Mouse (Mus musculus): ENCODE measurements at regions not wholly inside any gene's neighbourhood (a gene's known extent, or its start where the extent isn't known, plus 50 kb on each side); places are given as distances from the start of the nearest gene placed in this dataset.

DNA sequence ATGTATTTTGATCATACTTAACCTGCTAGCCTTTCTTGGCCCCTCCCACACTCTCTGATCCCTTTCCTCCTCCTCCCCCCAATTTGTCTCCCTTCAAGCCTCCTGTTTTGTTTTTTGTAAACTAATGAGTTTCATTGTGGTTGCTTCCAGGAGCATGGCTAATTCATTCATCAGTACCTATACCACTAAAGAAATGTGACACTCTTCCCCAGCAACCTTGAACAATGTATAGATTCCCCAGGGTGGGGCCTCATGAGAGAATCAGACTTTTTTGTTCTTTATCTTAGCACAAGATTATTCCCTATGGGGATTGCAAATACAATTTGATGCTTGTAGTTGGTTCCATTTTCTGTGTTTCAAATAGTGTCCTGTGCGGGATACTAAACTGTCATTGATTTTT is 58.8 kb upstream of the Snx7 start:
- H3K27me3 ChIP-seq (ENCODE audit: control insufficient read depth, insufficient read depth, low read length): no peaks in the 10 kb centered on the region
- ATAC-seq (ENCODE audit: insufficient read depth, low read depth) (no peak), DNase-seq (ENCODE audit: low spot score) (no peak)
- H3K4me2 ChIP-seq (ENCODE audit: low read depth, low read length): no peak overlapping the region
- no peaks in the 10 kb centered on the region for H3K4me1 ChIP-seq (ENCODE audit: control insufficient read depth, insufficient read depth)
- TF ChIP-seq EP300 (IDR thresholded peaks at IDR 0.05; ENCODE audit: low read depth): no peak
- TF ChIP-seq CTCF (IDR thresholded peaks at IDR 0.05; ENCODE audit: low read depth): no peak
- WGBS: 84% methylated on average over 1 of the region's 1 CpGs
- no peaks in the 10 kb centered on the region for H3K36me3 ChIP-seq (replicated peaks; ENCODE audit: control insufficient read depth, insufficient read depth, low read length)
- no peak overlapping the region for H3K4me3 ChIP-seq (ENCODE audit: low read depth, low read length)
- H3K27ac ChIP-seq (ENCODE audit: low read depth): no peak overlapping the region
- H3K9ac ChIP-seq (replicated peaks; ENCODE audit: low read depth, low read length): no peak overlapping the region
- no peaks in the 10 kb centered on the region for H3K9me3 ChIP-seq (replicated peaks; ENCODE audit: control insufficient read depth, low read length)
